Mouse (Mus musculus): Measurements from ENCODE around the gene Pdcd1. TPM values are rescaled to one million over a fixed set of nuclear protein-coding genes. Genes with fewer than 3 reads are reported as not detected.
"Not testable (repeated sequence)": the region's sequence is repeated elsewhere in the genome, so short reads cannot be mapped to it uniquely, and the experiment has no call there.

The Pdcd1 gene
- polyA plus RNA-seq, 1 experiment from 2014 or later: not detected

GRCm38 (mm10) chr1:94040391-94040790 is 12.0 kb downstream of the Pdcd1 start:
- no peak for ATAC-seq (ENCODE audit: low FRiP score)
- WGBS: 97% methylated on average over 2 of the region's 2 CpGs
- H3K4me2 ChIP-seq (replicated peaks): no peak overlapping the region

DNA sequence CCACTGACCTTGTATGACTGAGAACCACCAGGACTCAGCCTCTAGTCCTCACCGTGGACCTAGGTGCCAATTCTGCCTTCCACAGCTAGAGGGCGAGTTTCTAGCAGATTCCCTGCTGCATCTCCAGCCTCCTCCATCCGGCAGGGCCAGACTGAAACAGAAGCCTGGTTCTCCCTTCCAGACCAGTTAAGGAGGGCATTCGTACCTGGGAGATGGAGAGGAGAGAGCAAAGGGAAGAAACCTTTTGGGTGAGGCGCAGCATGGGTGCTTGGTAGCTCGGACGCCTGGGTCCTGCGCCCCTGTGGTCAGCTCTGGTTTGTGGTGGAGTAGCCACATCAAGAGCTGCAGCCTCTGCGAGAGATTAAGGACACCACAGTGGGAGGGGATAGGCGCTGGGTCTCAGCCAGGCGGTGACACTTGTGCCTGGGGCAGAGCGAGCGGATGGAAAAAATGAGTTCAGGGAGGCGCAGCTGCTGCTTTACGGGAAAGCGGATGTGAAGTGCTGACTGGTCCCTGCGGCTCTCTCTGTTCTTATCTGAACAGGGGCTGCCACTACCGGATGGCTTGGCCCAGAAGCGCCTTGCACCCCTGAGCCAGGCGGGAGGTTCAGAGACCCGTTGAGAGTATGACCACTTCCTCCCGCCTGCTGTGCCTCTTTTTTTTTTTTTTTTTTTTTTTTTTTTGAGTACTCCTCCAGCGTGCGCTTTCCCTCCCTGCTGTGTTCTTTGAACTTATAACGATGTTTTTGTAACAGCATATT is 17.2 kb downstream of the Pdcd1 start:
- H3K27ac ChIP-seq: no peak overlapping the region; the same call in 1 of the 2 replicates
- WGBS: 1% methylated on average over 25 of the region's 25 CpGs
- no peaks in the 10 kb centered on the region for H3K9me3 ChIP-seq (ENCODE audit: control insufficient read depth, low read length)
- peak; percentile 92 for ATAC-seq (ENCODE audit: low FRiP score)
- DNase-seq (ENCODE audit: low spot score): peak; percentile 86
- H3K4me3 ChIP-seq (replicated peaks; ENCODE audit: low read length): peak overlapping the region; percentile 41
- peak overlapping the region; percentile 84 for H3K4me2 ChIP-seq (replicated peaks)
- no peaks in the 10 kb centered on the region for H3K36me3 ChIP-seq (replicated peaks; ENCODE audit: control insufficient read depth, insufficient read depth)
- no peaks in the 10 kb centered on the region; the same call in 1 of the 2 replicates for H3K4me1 ChIP-seq (replicated peaks; ENCODE audit: control insufficient read depth, insufficient read depth, low read length)
- H3K9ac ChIP-seq: peak overlapping the region; percentile 60
- H3K27me3 ChIP-seq (ENCODE audit: control insufficient read depth, insufficient read depth, low read length): no peaks in the 10 kb centered on the region

More at GRCm38 (mm10) chr1:94040391-94040790, 12.0 kb downstream of the Pdcd1 start:
- Histone ChIP-seq H3K27me3 (ENCODE audit: control insufficient read depth, insufficient read depth, low read length) (no peaks in the 10 kb centered on the region), H3K4me1 (replicated peaks; ENCODE audit: control insufficient read depth, insufficient read depth, low read length) (no peaks in the 10 kb centered on the region; the same call in 1 of the 2 replicates), H3K36me3 (replicated peaks; ENCODE audit: control insufficient read depth, insufficient read depth) (no peaks in the 10 kb centered on the region), H3K27ac (no peak overlapping the region), H3K9ac (no peak overlapping the region), H3K4me3 (replicated peaks; ENCODE audit: low read length) (no peak overlapping the region), H3K9me3 (ENCODE audit: control insufficient read depth, low read length) (no peaks in the 10 kb centered on the region)
- no peak for DNase-seq (ENCODE audit: low spot score)

- Histone ChIP-seq H3K27me3 (ENCODE audit: control insufficient read depth, insufficient read depth, low read length) (no peaks in the 10 kb centered on the region), H3K4me2 (replicated peaks) (no peak overlapping the region), H3K4me3 (replicated peaks; ENCODE audit: low read length) (no peak overlapping the region), H3K9me3 (ENCODE audit: control insufficient read depth, low read length) (no peaks in the 10 kb centered on the region), H3K4me1 (replicated peaks; ENCODE audit: control insufficient read depth, insufficient read depth, low read length) (no peaks in the 10 kb centered on the region; the same call in 1 of the 2 replicates), H3K27ac (no peak overlapping the region), H3K9ac (no peak overlapping the region), H3K36me3 (replicated peaks; ENCODE audit: control insufficient read depth, insufficient read depth) (no peaks in the 10 kb centered on the region)
- ATAC-seq (ENCODE audit: low FRiP score): no peak
- 91% methylated on average over 2 of the region's 2 CpGs for WGBS
- DNase-seq (ENCODE audit: low spot score): no peak
Measured at GRCm38 (mm10) chr1:94033075-94033602, 19.2 kb downstream of the Pdcd1 start.

DNA sequence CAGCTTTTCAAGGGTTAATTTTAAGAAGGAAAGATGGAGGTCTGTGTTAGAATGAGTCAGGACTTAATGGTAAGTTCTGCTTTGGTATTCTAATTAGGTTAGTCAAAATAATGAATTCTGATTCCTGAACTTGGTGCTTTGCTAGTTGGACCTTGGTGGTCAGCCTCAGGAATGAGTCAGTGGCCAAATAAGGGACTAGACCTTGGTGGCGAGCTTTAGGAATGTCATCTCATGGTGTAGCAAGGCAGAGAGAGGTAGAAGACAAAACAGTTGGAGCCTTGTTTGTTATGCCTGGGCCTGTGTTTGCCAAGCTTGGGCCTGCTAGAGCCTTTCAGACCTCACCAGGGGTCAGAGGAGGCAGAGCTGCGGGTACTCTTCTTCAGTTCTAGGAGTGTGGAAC is 23.6 kb downstream of the Pdcd1 start:
- Histone ChIP-seq H3K4me1 (replicated peaks; ENCODE audit: control insufficient read depth, insufficient read depth, low read length) (no peaks in the 10 kb centered on the region), H3K27ac (no peak overlapping the region), H3K9ac (no peak overlapping the region), H3K4me3 (replicated peaks; ENCODE audit: low read length) (no peak overlapping the region), H3K4me2 (replicated peaks) (no peak overlapping the region), H3K27me3 (ENCODE audit: control insufficient read depth, insufficient read depth, low read length) (no peaks in the 10 kb centered on the region), H3K9me3 (ENCODE audit: control insufficient read depth, low read length) (no peaks in the 10 kb centered on the region), H3K36me3 (replicated peaks; ENCODE audit: control insufficient read depth, insufficient read depth) (no peaks in the 10 kb centered on the region)
- ATAC-seq (ENCODE audit: low FRiP score): no peak
- WGBS: 100% methylated on average over 2 of the region's 2 CpGs
- DNase-seq (ENCODE audit: low spot score): no peak

GRCm38 (mm10) chr1:94027506-94028108 is 24.7 kb downstream of the Pdcd1 start:
- Histone ChIP-seq H3K27me3 (ENCODE audit: control insufficient read depth, insufficient read depth, low read length) (no peaks in the 10 kb centered on the region), H3K9ac (no peak overlapping the region), H3K4me1 (replicated peaks; ENCODE audit: control insufficient read depth, insufficient read depth, low read length) (no peaks in the 10 kb centered on the region), H3K4me3 (replicated peaks; ENCODE audit: low read length) (no peak overlapping the region), H3K27ac (no peak overlapping the region), H3K36me3 (replicated peaks; ENCODE audit: control insufficient read depth, insufficient read depth) (no peaks in the 10 kb centered on the region), H3K9me3 (ENCODE audit: control insufficient read depth, low read length) (no peaks in the 10 kb centered on the region), H3K4me2 (replicated peaks) (no peak overlapping the region)
- DNase-seq (ENCODE audit: low spot score) (no peak), ATAC-seq (ENCODE audit: low FRiP score) (no peak)
- 78% methylated on average over 12 of the region's 12 CpGs for WGBS

GRCm38 (mm10) chr1:94020151-94020550 is 32.2 kb downstream of the Pdcd1 start, which contains the start of gene Neu4:
Gene Neu4, plus strand, starts transcription at chr1:94020451.
- Histone ChIP-seq H3K4me1 (replicated peaks; ENCODE audit: control insufficient read depth, insufficient read depth, low read length) (no peaks in the 10 kb centered on the region), H3K9me3 (ENCODE audit: control insufficient read depth, low read length) (no peaks in the 10 kb centered on the region), H3K4me3 (replicated peaks; ENCODE audit: low read length) (no peak within 1 kb of the TSS), H3K9ac (no peak within 1 kb of the TSS), H3K36me3 (replicated peaks; ENCODE audit: control insufficient read depth, insufficient read depth) (no peaks in the 10 kb centered on the region), H3K4me2 (replicated peaks) (no peak within 1 kb of the TSS), H3K27ac (no peak within 1 kb of the TSS), H3K27me3 (ENCODE audit: control insufficient read depth, insufficient read depth, low read length) (no peaks in the 10 kb centered on the region)
- DNase-seq (ENCODE audit: low spot score) (no peak), ATAC-seq (ENCODE audit: low FRiP score) (no peak)
- WGBS: 87% methylated on average over 6 of the region's 6 CpGs

DNA sequence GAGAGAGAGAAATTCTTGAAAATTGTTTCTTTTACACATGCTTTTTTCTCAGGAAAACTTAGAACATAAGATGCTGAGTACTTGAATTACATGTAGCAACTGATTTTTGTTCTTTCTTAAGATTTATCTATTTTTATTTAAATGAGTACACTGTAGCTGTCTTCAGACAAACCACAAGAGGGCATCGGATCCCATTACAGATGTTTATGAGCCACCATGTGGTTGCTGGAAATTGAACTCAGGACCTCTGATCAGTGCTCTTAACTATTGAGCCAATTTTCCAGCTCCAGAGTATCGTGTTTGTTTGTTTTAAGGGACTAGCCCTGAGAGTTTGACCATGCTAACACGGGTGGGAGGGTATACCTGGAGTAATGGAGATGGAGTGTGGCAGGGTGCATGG is 40.7 kb downstream of the Pdcd1 start:
- Histone ChIP-seq H3K27me3 (ENCODE audit: control insufficient read depth, insufficient read depth, low read length) (no peaks in the 10 kb centered on the region), H3K9me3 (ENCODE audit: control insufficient read depth, low read length) (no peaks in the 10 kb centered on the region), H3K27ac (no peak overlapping the region), H3K4me2 (replicated peaks) (no peak overlapping the region), H3K4me3 (replicated peaks; ENCODE audit: low read length) (no peak overlapping the region), H3K36me3 (replicated peaks; ENCODE audit: control insufficient read depth, insufficient read depth) (no peaks in the 10 kb centered on the region), H3K4me1 (replicated peaks; ENCODE audit: control insufficient read depth, insufficient read depth, low read length) (no peaks in the 10 kb centered on the region), H3K9ac (no peak overlapping the region)
- 69% methylated on average over 3 of the region's 3 CpGs for WGBS
- no peak for DNase-seq (ENCODE audit: low spot score)
- ATAC-seq (ENCODE audit: low FRiP score): no peak

DNA sequence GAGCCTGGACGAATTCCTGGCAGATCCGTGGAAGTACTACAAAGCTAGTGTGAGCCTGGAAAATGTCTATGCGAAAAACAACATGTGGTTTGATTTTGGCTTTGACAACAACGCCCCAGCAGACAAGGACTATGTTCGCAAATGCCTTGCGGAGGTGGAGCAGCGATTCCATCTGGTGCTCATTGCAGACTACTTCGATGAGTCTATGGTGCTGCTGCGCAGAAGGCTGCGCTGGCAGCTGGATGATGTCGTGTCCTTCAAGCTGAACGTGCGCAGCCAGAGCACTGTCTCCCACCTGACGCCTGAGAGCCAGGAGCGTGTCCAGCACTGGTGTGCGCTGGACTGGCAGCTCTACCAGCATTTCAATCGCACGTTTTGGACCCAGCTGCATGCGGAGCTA is 43.5 kb downstream of the Pdcd1 start:
- not testable (repeated sequence) for H3K27ac ChIP-seq

GRCm38 (mm10) chr1:94005954-94006506 is 46.3 kb downstream of the Pdcd1 start:
- not testable (repeated sequence) for H3K9ac ChIP-seq; ATAC-seq (ENCODE audit: low FRiP score); H3K9me3 ChIP-seq (ENCODE audit: control insufficient read depth, low read length); H3K4me1 ChIP-seq (replicated peaks; ENCODE audit: control insufficient read depth, insufficient read depth, low read length); H3K27me3 ChIP-seq (ENCODE audit: control insufficient read depth, insufficient read depth, low read length); H3K27ac ChIP-seq; H3K4me3 ChIP-seq (replicated peaks; ENCODE audit: low read length); DNase-seq (ENCODE audit: low spot score); H3K36me3 ChIP-seq (replicated peaks; ENCODE audit: control insufficient read depth, insufficient read depth); H3K4me2 ChIP-seq (replicated peaks)
- WGBS: 68% methylated on average over 2 of the region's 2 CpGs

More for the DNA sequence above, 43.5 kb downstream of the Pdcd1 start:
- H3K4me2 ChIP-seq (replicated peaks); H3K4me3 ChIP-seq (replicated peaks; ENCODE audit: low read length); H3K27me3 ChIP-seq (ENCODE audit: control insufficient read depth, insufficient read depth, low read length); H3K36me3 ChIP-seq (replicated peaks; ENCODE audit: control insufficient read depth, insufficient read depth); DNase-seq (ENCODE audit: low spot score); H3K4me1 ChIP-seq (replicated peaks; ENCODE audit: control insufficient read depth, insufficient read depth, low read length); H3K9me3 ChIP-seq (ENCODE audit: control insufficient read depth, low read length); ATAC-seq (ENCODE audit: low FRiP score); H3K9ac ChIP-seq: not testable (repeated sequence)
- 93% methylated on average over 15 of the region's 19 CpGs for WGBS

Measured in hindbrain, embryonic 14.5 days (tissue).